Mouse (Mus musculus) embryo, embryonic 10.5 days (tissue): ENCODE measurements around the gene Hsd17b1.

Experiments
- DNase-seq: peaks from one replicate; pipeline ENCODE4 v3.0.0-alpha.2; 2015; ENCODE audit warnings: low spot score

Gene Hsd17b1

GRCm38 (mm10) chr11:101078121-101078520, at the start of gene Hsd17b1:
Hsd17b1 (plus strand) TSS chr11:101078411.
- no peak for DNase-seq

DNA sequence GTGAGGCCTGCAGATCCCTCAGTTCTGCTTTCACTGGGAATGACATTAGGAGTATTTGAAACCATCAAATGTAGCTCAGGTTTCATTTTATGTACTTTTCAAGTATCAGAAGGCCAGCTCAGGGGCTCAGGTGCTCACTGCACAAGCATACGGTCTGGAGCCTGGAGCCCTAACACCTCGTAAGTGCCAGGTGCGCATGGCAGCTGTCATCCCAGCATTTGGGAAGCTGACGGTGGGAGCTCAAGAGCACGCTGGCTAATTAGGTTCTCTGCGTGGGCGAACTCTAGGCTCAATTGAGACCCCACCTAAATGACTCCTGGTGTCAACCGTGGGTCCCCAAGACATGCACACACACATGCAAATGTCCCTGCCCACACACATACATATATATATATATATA, 48.9 kb upstream of the Hsd17b1 start:
- no peak for DNase-seq

DNA sequence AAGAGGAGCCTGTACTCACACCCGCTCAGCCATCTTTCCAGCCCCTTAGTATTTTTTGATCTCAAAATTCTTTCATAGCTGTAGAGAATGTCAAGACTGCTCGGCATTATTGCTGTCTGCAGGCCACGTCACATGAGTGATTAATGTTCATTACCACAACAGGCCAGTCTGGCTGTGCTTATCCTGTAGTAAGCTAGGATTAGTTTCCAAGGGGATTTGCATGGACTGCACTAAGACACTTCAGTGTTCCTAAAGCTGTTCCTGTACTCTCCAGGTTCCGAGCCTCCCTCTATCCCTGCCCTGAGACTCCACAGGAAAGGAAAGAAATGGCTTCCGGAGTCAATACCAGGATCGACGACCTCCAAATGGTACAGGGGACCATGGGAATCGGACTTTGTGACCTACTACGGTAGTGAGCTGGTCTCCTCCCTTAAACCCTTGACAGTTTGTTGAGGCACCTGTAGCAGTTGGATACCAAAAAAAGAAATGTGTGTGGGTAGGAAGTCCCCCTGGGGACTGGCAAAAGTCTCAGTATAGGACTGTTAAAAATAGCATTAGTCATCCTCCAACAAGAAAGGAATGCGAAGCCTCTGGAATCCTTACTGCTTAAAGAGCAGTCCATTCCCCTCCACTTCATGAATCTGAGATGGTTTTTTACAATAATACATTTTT, 47.9 kb upstream of the Hsd17b1 start:
- DNase-seq = no peak

DNA sequence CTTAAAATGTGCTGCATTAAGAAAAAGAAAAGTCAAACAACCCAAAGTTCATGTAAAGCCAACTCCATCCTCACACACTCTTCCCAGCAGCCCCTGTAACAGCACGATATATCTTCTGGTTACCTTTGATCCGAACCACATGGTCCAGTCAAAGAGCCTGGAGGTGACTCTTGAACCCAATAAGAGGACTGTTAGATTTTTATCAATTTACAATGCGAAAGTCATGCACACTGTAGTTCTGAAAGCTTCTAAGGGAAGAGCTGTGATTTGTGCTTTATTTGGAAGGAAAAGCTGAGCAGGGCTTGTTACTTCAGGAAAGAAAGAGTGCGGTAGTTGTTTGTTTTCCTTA, 47.4 kb upstream of the Hsd17b1 start:
- DNase-seq = no peak

DNA sequence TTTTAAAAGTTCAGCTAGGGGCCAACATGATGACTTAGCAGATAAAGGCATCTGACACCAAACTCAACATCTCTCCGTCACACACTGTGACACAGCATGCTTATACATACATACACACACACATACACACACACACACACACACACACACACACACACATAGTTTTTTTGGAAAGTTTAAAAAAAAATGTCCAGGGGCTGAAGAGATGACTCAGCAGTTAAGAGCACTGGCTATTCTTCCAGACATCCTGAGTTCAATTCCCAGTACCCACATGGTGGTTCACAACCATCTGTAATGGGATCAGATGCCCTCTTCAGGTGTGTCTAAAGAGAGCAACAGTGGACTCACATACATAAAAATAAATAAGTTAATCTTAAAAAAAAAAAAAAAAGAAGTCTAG, 46.7 kb upstream of the Hsd17b1 start:
- no peak for DNase-seq

GRCm38 (mm10) chr11:101033856-101034500, 44.2 kb upstream of the Hsd17b1 start:
- no peak for DNase-seq

DNA sequence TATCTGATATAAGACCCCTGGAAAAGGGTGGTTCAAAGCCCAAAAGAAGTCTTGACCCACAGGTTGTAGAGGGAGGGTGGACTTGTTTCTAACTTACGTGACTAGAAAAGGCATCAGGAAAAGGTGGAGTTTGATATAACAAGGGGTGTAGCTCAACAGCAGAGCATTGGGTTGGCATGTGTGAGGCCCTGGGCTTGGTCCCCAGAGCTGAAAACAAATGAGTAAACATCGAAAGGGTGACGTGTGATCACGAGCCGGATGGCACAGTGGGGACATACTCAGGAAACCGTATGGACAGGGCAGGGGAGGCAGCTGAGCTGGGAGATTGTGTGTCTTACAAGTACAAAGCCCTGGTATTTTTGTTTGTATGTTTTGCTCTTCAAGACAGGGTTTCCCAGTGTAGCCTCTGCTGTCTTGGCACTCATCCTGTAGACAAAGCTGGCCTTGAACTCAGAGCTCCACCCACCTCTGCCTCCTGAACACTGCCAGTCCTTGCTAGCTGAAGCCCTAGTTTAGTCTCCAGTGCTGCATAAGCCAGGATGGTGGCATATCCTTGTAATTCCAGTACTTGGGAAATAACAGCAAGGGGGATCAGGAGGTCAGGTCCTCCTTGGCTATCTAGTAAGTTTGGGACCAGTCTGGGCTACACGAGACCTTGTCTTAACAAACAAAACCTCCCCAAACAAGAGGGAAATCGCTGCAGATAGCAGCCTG, 43.4 kb upstream of the Hsd17b1 start:
- no peak for DNase-seq

DNA sequence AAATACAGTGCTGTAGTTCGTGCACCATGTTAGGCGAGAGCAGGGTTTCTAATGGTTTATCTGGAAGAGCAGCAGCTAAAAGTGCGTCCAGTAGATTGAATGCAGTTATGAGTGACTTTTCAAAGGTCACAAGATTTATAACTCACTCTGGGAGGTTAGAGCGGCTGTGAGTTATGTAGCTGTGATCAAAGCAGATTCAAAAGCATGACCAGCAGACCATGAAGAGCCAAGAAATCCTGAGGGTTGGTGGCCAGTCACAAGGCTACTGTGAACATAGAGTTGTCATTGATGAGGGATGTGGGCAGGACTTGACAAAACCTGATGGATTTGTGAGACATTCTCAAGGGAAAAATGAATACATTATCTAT, 42.9 kb upstream of the Hsd17b1 start:
- no peak for DNase-seq

GRCm38 (mm10) chr11:101037795-101038194, 40.4 kb upstream of the Hsd17b1 start:
- no peak for DNase-seq

DNA sequence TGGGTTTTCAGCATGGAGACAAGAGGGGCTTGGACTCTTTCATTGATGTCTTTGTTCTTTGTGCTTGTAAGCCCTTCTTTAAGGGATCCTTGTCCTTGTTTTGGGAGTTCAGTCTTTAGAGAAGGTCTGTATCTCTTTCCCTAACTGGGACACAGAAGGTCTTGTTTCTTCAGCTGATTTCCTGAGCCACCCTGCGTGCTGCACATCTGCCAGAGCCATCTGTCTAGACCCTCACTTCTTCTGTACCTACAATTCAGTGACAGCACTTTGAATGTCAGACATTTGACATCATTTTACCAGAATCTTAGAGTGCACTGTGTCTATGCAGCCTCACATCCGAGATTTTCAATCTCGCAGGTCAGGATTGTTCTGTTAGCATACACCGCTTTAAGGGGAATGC, 32.4 kb upstream of the Hsd17b1 start:
- DNase-seq = no peak

DNA sequence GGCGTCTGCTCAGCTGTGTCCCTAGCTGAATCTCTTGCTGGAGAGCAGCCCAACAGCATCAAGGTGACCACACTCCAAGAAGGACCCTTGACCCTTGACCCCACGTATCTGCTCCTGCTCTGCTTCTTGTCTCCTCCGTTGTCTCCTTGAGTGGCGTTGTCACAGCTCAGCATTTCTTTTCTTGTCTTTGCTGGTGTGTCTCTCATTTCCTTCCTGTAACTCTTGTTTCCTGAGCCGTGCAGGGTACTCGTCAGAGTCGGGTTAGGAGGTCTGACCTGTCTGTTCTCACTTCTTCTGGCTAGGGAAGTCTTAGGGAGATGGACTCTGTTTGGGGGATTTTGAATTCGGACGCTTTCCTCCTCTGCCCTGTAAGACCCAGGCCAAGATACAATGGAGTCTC, 31.8 kb upstream of the Hsd17b1 start:
- DNase-seq = no peak

- DNase-seq = no peak
Observed at GRCm38 (mm10) chr11:101047502-101047901, 30.7 kb upstream of the Hsd17b1 start.

GRCm38 (mm10) chr11:101050359-101050758, 27.9 kb upstream of the Hsd17b1 start:
- DNase-seq = no peak

DNA sequence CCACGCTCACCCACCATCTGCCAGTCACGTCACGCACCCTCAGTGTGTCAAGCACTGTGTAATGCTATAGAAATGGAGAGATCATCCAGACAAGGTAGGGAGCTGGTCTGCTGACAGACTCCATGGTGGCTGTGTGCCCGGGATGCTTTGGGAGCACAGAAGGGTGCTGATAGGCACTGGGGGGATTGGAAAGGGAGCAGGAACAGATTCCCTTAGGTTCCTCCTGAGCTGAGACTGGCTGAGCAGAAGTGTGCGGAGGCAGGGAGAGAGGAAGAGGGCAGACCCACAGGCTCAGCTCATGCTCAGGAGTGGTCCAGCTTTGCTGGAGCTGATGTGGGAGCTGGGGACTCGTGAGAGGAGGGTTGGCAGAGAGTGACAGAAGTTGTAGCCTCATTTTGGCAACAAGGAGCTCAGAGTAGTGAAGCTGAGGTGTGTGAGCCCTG, 27.1 kb upstream of the Hsd17b1 start:
- no peak for DNase-seq

DNA sequence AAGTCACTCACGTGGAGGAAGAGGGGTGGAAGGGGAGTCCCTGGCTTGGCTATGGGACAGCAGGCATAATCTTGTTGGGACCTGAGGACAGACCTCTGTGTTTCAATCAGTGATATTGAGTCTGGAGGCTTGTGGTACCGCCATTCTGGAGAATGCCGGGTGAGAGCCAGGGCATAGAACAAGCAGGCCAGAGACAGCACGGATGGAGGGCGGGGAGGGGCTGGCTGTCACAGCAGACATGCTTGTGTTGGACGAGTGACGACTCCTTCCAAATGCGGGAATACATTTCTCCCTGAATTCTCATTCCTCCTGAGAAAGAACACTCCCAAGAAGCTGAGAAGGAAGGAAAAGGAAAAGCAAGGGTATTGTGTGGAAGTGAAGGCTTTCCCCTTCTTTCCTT, 26.6 kb upstream of the Hsd17b1 start:
- no peak for DNase-seq

DNA sequence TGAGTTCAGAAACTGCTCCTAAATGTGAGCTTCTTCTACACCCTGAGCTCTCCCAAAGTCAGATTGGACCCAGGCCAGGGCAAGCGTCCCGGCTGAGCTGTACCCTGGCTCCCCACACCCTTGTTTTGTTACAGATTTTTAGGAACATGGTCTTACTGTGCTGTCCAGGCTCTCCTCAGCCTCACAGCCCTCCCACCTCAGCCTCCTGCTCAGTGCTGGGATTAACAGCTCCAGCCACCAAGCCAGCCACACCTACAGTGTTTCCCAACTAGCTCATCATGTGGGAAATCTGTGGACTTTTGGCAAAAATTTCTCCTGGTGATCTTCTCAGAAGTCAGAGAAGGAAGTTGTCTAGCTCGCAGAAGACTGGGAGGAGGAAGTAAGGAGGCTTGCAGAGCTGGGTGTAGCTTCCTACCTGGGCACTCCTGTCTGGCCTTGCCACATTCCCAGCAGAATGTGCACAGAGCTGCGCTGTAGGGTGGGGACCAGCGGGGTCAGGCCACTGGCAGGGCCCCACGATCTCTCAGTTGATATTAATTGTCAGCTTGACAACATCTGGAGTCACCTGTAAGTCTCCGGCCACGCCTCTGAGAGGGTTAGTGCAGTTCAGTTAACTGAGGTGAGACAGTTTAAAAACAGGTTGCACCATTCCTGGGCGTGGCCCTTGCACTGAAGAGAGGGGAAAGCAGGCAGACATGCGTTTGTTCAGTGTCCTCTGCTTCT, 25.3 kb upstream of the Hsd17b1 start:
- DNase-seq = no peak

DNA sequence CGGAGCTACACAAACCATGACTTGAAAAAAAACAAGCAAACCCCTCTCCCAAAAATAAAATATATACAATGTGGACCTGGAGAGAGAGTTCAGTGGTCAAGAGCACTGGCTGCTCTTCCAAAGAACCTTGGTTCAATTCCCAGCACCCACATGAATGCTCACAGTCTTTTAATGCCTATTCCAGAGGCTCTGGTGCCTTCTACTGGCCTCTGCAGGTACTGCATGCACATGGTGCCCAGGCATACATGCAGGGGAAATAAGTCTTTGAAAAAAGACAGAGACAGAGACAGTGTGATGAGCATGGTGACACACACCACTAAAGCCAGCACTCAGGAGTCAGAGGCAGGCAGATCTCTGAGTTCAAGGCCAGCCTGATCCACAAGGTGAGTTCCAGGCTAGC, 24.2 kb upstream of the Hsd17b1 start:
- no peak for DNase-seq

- DNase-seq = no peak
Observed at GRCm38 (mm10) chr11:101055418-101055817, 22.8 kb upstream of the Hsd17b1 start.

DNA sequence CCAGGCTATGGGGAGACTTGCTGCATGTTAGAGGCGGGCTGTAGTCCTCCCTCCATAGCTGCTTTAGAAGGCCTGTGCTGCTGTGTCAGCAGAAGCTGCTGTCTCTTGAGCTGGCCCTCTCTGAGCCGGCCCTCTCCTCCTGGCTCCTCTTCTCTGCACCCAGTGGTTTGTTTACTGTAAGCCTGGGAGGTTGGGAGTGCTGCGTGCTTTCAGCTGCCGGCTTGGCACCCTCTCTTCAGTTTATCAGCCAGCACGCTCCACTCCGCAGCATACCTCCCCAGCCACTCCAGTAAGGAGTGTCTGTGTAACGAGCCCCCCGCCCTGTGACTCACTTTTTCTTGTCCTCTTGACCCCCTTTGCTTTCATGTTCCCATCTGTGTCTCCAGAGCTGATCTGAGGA, 21.3 kb upstream of the Hsd17b1 start:
- DNase-seq = no peak

DNA sequence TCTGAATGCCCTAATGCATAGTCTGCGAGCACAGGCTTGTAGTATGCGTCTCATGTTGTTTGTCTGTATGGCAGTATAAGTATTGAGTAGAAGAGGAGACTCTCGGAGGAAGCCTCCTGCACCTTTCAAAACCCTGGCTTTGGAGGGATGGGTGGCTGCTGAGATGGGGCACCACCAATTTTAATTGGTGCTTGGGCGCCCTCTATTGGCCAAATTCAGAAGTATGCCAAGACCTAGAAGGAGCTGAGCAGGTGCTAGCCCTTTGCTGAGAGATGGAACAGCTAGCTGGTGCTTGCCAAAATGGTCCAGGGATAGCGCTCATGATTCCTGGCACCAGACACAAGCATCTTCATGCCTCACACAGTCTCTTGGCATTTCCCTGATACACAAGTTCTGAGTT, 20.4 kb upstream of the Hsd17b1 start:
- peak; percentile 89 for DNase-seq

DNA sequence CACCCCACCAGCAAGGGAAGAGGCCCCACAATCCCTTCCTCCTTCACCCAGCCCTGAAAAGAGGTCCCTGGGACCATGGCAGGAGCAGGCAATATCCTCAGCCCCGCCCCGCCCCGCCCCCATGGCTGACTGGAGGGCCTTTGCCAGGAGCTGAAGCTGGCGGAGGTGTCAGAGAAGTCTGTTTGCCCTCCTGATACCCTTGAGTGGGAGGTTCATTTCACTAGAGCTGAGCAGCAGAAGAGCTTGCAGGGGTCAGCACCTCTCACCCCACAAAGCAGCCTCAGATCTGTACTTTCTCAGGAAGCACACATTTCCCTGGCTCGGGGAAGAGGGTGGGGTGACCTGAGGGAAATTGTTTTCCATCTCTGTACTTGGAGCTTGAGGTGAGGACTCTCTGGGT, 19.5 kb upstream of the Hsd17b1 start:
- DNase-seq = peak; percentile 7

- no peak for DNase-seq
Observed at GRCm38 (mm10) chr11:101059473-101059872, 18.7 kb upstream of the Hsd17b1 start.

DNA sequence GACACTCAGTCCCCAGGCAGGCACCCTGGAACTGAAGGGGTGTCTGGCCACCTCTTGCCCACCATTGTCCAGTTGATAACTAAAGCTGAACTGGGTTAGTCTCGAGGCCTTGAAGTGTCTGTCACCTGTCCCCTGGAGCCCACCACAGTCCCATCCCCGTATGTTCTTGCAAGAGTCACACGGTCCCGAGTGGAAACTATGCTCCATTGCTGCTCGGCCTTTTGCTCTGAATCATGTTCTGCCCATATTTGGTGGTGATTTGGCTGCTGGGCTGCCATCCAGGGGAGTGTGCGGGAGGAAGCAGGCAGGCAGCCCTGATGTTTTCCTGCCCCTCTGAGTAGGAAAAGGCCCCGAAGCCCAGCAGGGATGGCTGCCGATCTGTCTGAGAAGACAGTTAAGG, 18.1 kb upstream of the Hsd17b1 start:
- DNase-seq = peak; percentile 8
